Mouse (Mus musculus): Measurements from ENCODE around the gene Srsf2. TPM values are rescaled to one million over a fixed set of nuclear protein-coding genes. Genes with fewer than 3 reads are reported as not detected.
A peak's percentile ranks its signal among the peaks of the same experiment; 100 is the strongest.

Gene Srsf2
- polyA plus RNA-seq, 1 experiment from 2014 or later = 917 TPM

DNA sequence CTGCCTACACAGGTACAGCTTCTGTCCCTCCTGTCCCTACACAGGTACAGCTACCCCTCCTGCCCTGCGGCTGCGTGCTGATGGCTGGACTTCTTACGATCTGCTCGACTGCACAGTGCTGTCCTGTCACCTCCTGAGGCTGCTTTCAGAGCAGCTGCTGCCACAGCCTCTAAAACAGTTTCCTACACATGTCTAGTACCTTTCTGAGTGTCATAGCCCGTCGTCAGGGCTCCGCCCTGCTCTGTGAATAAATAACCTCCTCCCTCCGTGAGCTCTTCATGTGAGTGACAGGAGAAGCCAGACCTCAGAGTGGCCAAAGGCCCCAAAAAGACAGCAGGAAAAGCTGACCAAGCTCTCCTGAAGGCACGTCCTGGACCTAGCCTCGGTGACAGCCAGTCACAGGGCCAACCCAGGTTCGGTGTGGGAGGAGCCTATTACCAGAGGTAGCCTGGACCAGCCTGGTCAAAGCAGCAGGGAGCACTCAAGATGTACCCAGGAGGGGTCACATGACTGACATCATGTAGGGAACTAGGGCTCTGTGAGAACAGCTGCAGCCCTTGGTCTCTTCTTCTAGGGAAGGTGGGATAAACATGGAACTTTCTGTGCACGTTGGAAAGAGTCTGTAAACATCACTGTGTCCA is 13.2 kb upstream of the Srsf2 start:
- 77% methylated on average over 12 of the region's 12 CpGs for WGBS
- Histone ChIP-seq H3K27ac (ENCODE audit: low read depth, low read length) (no peak overlapping the region), H3K9ac (ENCODE audit: low read length) (no peak overlapping the region), H3K27me3 (ENCODE audit: control insufficient read depth, insufficient read depth, low read length) (no peaks in the 10 kb centered on the region), H3K4me3 (ENCODE audit: low read depth, low read length) (no peak overlapping the region), H3K4me2 (ENCODE audit: low read depth) (no peak overlapping the region), H3K9me3 (ENCODE audit: control insufficient read depth, low read length) (no peaks in the 10 kb centered on the region), H3K4me1 (ENCODE audit: control insufficient read depth, insufficient read depth, low read length) (no peaks in the 10 kb centered on the region), H3K36me3 (ENCODE audit: control insufficient read depth, insufficient read depth, low read length) (peaks cover 17% of the 10 kb centered on the region; the same call in 1 of the 2 replicates)
- no peak for ATAC-seq (ENCODE audit: insufficient read depth, low FRiP score, low TSS enrichment)
- no peak for DNase-seq (ENCODE audit: low spot score)

DNA sequence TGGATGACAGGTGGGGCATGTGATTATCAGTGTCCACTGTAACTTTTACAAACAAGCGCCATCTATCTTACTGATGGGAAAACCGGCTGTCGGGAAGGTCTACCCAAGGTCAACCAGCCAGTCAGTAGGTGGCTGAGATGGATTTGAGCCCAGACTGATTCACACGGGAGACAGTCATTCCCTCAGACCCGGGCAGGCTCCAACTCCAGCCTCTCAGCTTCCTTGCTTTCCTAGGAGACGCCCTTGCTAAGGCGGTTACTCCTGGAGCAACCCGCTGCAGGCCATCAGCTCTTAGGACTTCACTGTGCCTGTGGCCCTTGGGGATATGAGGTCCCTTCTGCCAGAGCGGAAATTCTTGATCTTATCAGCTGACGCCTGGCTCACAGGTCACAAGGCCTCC is 11.6 kb upstream of the Srsf2 start:
- no peak for ATAC-seq (ENCODE audit: insufficient read depth, low FRiP score, low TSS enrichment)
- 79% methylated on average over 10 of the region's 10 CpGs for WGBS
- peaks cover 12% of the 10 kb centered on the region; the same call in 1 of the 2 replicates for H3K36me3 ChIP-seq (ENCODE audit: control insufficient read depth, insufficient read depth, low read length)

DNA sequence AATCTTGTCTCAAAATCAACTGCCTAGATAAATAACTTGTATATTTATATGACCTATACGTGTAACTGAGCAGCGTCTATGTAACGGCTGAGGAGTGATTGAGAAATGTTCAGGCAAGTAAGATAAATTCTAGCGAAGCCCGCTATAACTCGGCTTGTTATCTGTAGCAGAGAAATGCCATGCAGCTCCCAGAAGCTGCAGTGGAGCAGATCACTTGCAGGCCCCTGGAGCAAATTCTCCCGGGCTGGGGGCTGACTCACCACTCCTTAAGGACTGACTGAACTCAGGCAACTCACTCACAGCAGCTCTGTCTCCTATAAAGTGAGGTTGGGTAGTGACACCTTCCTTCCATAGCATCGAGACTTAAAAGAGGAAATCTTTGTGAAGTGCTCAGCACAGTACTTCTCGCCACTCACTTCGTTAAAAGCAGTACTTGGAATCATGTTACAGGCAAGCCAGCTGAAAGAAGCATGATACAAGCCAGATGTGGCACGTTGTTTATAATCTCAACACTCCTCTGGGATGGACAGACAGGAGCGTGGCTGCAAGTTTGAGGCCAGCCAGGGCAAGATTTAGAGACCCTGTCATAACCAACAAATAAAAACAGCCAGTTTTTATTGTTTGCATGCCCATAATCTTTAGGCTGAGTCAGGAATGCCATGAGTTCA is 4.4 kb upstream of the Srsf2 start:
- Histone ChIP-seq H3K27me3 (ENCODE audit: control insufficient read depth, insufficient read depth, low read length) (no peaks in the 10 kb centered on the region), H3K36me3 (ENCODE audit: control insufficient read depth, insufficient read depth, low read length) (no peaks in the 10 kb centered on the region), H3K4me2 (ENCODE audit: low read depth) (no peak overlapping the region), H3K4me1 (ENCODE audit: control insufficient read depth, insufficient read depth, low read length) (peaks cover 7% of the 10 kb centered on the region; the same call in 1 of the 2 replicates), H3K4me3 (ENCODE audit: low read depth, low read length) (no peak overlapping the region), H3K27ac (ENCODE audit: low read depth, low read length) (no peak overlapping the region), H3K9ac (ENCODE audit: low read length) (no peak overlapping the region), H3K9me3 (ENCODE audit: control insufficient read depth, low read length) (no peaks in the 10 kb centered on the region)
- ATAC-seq (ENCODE audit: insufficient read depth, low FRiP score, low TSS enrichment) = no peak
- WGBS = 78% methylated on average over 12 of the region's 12 CpGs
- DNase-seq (ENCODE audit: low spot score) = no peak

More for the DNA sequence above, 11.6 kb upstream of the Srsf2 start:
- Histone ChIP-seq H3K4me1 (ENCODE audit: control insufficient read depth, insufficient read depth, low read length) (no peaks in the 10 kb centered on the region), H3K9me3 (ENCODE audit: control insufficient read depth, low read length) (no peaks in the 10 kb centered on the region), H3K4me2 (ENCODE audit: low read depth) (no peak overlapping the region), H3K9ac (ENCODE audit: low read length) (no peak overlapping the region), H3K27me3 (ENCODE audit: control insufficient read depth, insufficient read depth, low read length) (no peaks in the 10 kb centered on the region), H3K27ac (ENCODE audit: low read depth, low read length) (no peak overlapping the region), H3K4me3 (ENCODE audit: low read depth, low read length) (no peak overlapping the region)
- no peak for DNase-seq (ENCODE audit: low spot score)

DNA sequence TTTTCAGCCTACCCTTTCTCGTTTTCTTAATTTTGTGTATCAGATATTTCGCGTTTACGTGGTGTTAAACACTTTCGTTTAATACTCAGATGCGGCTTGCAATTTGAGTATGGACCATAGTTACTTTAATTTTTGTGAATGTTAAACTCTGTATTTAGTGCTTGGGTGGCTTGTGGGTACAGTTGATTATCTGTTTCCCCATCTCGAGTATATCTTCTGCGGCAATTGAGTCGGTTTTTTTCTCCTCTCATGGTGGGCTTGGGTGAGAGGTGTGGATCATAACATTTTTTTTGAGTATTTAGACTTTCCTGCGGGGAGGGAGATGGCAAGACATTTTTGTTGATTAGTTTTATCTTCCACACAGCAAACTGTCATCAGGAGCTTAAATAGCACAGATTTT is 1.4 kb upstream of the Srsf2 start:
- H3K27ac ChIP-seq (ENCODE audit: low read depth, low read length) = no peak overlapping the region
- H3K4me2 ChIP-seq (ENCODE audit: low read depth) = peak overlapping the region; percentile 87
- no peaks in the 10 kb centered on the region for H3K36me3 ChIP-seq (ENCODE audit: control insufficient read depth, insufficient read depth, low read length)
- H3K4me3 ChIP-seq (ENCODE audit: low read depth, low read length) = peak overlapping the region; percentile 73
- H3K9ac ChIP-seq (ENCODE audit: low read length) = peak overlapping the region; percentile 97
- H3K4me1 ChIP-seq (ENCODE audit: control insufficient read depth, insufficient read depth, low read length) = peaks cover 16% of the 10 kb centered on the region
- ATAC-seq (ENCODE audit: insufficient read depth, low FRiP score, low TSS enrichment) (no peak), DNase-seq (ENCODE audit: low spot score) (no peak)
- no peaks in the 10 kb centered on the region for H3K9me3 ChIP-seq (ENCODE audit: control insufficient read depth, low read length)
- H3K27me3 ChIP-seq (ENCODE audit: control insufficient read depth, insufficient read depth, low read length) = no peaks in the 10 kb centered on the region
- WGBS = 41% methylated on average over 10 of the region's 10 CpGs

DNA sequence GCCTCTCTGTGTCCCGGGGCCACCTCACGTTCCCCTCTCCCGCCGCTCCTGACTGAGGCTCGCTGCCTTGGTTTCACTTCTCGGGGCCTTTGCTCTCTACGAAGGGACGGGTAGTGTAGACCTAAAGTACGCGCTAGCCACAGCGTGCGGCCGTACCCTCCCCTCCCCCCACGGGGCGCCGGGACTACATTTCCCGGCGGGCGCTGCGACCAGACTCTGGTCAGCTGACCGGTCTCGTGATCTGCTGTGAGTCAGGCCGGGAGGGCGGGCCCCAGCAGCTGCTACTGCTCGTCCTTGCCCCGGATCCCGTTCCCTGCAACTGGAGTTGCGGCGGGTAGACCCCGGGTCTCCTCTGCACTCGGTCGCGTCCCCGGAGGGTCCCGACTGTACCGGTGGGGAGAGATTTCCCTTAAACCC is 626 bp upstream of the Srsf2 start:
- Histone ChIP-seq H3K9ac (ENCODE audit: low read length) (peak overlapping the region; percentile 97), H3K27ac (ENCODE audit: low read depth, low read length) (peak overlapping the region; percentile 97), H3K36me3 (ENCODE audit: control insufficient read depth, insufficient read depth, low read length) (no peaks in the 10 kb centered on the region), H3K4me3 (ENCODE audit: low read depth, low read length) (peak overlapping the region; percentile 73), H3K27me3 (ENCODE audit: control insufficient read depth, insufficient read depth, low read length) (no peaks in the 10 kb centered on the region), H3K4me1 (ENCODE audit: control insufficient read depth, insufficient read depth, low read length) (peaks cover 16% of the 10 kb centered on the region), H3K9me3 (ENCODE audit: control insufficient read depth, low read length) (no peaks in the 10 kb centered on the region), H3K4me2 (ENCODE audit: low read depth) (peak overlapping the region; percentile 87)
- WGBS = under 1% methylated on average over 36 of the region's 36 CpGs
- DNase-seq (ENCODE audit: low spot score) = peak; percentile 97
- ATAC-seq (ENCODE audit: insufficient read depth, low FRiP score, low TSS enrichment) = peak; percentile 92

DNA sequence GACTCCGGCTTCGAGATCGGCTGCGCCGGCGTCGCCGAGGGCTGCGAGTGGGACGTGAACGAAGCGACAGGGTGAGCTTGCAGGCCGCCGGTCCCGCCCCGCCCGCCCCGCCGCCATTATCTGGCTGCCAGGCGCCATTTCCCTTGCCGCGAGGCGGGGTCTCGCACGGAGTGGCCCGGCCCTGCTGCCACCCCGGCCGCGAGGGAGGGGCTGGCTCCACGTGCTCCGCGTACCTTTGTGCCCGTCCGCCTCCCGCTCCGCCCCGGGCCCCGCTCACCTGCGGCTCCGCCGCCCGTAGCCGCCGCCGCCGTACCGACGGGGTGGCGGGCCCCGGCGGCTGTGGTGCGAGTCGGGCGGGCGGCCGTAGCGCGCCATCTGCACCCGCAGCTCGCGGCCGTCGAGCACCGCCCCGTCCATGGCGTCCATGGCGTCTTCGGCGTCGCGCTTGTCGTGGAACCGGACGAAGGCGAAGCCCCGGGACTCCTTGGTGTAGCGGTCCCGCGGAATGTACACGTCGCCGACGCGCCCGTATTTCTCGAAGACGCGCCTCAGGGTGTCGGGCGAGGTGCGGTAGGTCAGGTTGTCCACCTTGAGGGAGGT is 503 bp downstream of the Srsf2 start, which contains the start of gene Mfsd11:
Gene Mfsd11 (plus strand): TSS at position 150 of the 600 bp plus-strand sequence.
- Histone ChIP-seq H3K9ac (ENCODE audit: low read length) (peak within 1 kb of the TSS; percentile 97), H3K27me3 (ENCODE audit: control insufficient read depth, insufficient read depth, low read length) (no peaks in the 10 kb centered on the region), H3K4me2 (ENCODE audit: low read depth) (peak within 1 kb of the TSS; percentile 87), H3K27ac (ENCODE audit: low read depth, low read length) (peak within 1 kb of the TSS; percentile 97), H3K4me3 (ENCODE audit: low read depth, low read length) (peak within 1 kb of the TSS; percentile 73), H3K36me3 (ENCODE audit: control insufficient read depth, insufficient read depth, low read length) (no peaks in the 10 kb centered on the region), H3K9me3 (ENCODE audit: control insufficient read depth, low read length) (no peaks in the 10 kb centered on the region), H3K4me1 (ENCODE audit: control insufficient read depth, insufficient read depth, low read length) (peaks cover 16% of the 10 kb centered on the region)
- ATAC-seq (ENCODE audit: insufficient read depth, low FRiP score, low TSS enrichment) (peak; percentile 57), DNase-seq (ENCODE audit: low spot score) (peak; percentile 72)
- WGBS = 0% methylated on average over 79 of the region's 91 CpGs

DNA sequence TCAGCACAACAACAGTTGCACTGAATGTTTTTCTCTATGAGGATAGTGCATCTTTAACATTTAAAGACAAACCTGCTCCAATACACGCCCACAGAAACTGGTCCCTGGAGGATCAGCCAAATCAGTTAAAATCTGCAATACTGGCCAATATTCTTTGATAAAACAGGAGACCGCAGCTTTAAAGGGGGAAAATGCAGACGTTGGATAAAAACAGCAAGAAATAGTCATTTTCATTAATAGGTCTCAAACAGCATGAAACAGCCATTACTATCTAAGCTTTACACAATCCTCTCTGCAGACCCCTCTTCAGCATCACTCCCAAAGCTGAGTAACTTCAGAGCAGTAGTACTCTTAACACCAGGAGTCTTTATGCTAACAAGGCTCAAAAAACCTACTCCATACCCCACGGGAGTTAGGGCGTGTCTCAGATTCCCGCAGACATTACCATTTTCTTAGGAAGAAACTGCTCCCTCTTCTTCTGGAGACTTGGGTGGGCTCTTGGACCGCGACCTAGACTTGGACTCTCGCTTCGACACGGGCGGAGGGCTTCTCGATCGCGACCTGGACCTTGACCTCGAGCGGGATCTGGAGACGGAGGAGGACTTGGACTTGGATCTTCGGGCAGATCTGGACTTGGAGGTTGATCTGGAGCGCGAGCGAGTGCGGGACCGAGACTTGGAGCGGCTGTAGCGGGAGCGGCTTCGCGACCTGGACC is 1.2 kb downstream of the Srsf2 start:
- 1% methylated on average over 29 of the region's 29 CpGs for WGBS
- Histone ChIP-seq H3K4me2 (ENCODE audit: low read depth) (peak overlapping the region; percentile 87), H3K27ac (ENCODE audit: low read depth, low read length) (peak overlapping the region; percentile 97), H3K36me3 (ENCODE audit: control insufficient read depth, insufficient read depth, low read length) (no peaks in the 10 kb centered on the region), H3K9me3 (ENCODE audit: control insufficient read depth, low read length) (no peaks in the 10 kb centered on the region), H3K4me3 (ENCODE audit: low read depth, low read length) (peak overlapping the region; percentile 73), H3K9ac (ENCODE audit: low read length) (peak overlapping the region; percentile 97), H3K4me1 (ENCODE audit: control insufficient read depth, insufficient read depth, low read length) (peaks cover 16% of the 10 kb centered on the region), H3K27me3 (ENCODE audit: control insufficient read depth, insufficient read depth, low read length) (no peaks in the 10 kb centered on the region)
- ATAC-seq (ENCODE audit: insufficient read depth, low FRiP score, low TSS enrichment) = no peak
- no peak for DNase-seq (ENCODE audit: low spot score)

DNA sequence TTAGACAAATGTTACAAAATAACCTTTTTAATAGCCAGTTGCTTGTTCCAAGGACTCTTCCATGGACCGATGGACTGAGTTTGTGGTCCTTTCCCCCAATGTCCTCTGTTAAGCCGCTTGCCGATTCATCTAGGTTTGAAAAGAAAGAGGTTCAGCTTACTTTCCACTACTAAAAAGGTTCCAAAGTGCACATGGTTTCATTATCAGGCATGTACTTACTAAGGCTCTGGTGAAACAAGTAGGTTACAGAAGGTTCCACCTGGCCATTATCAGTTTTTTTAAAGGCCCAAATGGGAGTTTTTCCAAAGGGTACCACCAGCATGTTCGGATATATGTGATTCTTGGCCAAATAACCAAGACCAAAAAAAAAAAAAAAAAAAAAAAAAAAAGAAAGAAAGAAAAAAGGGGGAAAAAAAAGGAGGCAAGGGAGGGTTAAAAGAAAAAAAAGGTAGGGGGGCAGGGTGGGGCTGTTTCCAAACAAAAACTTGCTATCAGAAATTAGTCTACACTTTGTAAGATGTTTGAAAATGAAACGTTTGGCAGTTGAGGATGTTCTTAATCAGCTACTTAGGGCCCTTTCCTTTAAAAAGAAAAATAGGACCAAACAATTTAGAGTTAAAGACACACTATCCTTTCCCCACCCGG is 1.9 kb downstream of the Srsf2 start:
- Histone ChIP-seq H3K9ac (ENCODE audit: low read length) (peak overlapping the region; percentile 97), H3K4me2 (ENCODE audit: low read depth) (peak overlapping the region; percentile 87), H3K36me3 (ENCODE audit: control insufficient read depth, insufficient read depth, low read length) (no peaks in the 10 kb centered on the region), H3K9me3 (ENCODE audit: control insufficient read depth, low read length) (no peaks in the 10 kb centered on the region), H3K4me3 (ENCODE audit: low read depth, low read length) (peak overlapping the region; percentile 73), H3K4me1 (ENCODE audit: control insufficient read depth, insufficient read depth, low read length) (peaks cover 16% of the 10 kb centered on the region), H3K27ac (ENCODE audit: low read depth, low read length) (no peak overlapping the region), H3K27me3 (ENCODE audit: control insufficient read depth, insufficient read depth, low read length) (no peaks in the 10 kb centered on the region)
- DNase-seq (ENCODE audit: low spot score) = no peak
- 52% methylated on average over 6 of the region's 6 CpGs for WGBS
- ATAC-seq (ENCODE audit: insufficient read depth, low FRiP score, low TSS enrichment) = no peak

All from neural tube, embryonic 11.5 days (tissue).